Mouse (Mus musculus) lung, adult 2 months (tissue): ENCODE measurements at regions not wholly inside any gene's neighbourhood (a gene's known extent, or its start where the extent isn't known, plus 50 kb on each side); places are given as distances from the start of the nearest gene placed in this dataset.

Experiments
- CTCF ChIP-seq: fragments of 200-500 bp; IDR thresholded peaks from 2 replicates; pipeline ENCODE4 v1.5.1; 2011; ENCODE audit warnings: mild to moderate bottlenecking, low read length, control low read depth; ENCODE audit not compliant: insufficient read depth
- POLR2A ChIP-seq: fragments of 200-500 bp; IDR thresholded peaks from 2 replicates; pipeline ENCODE4 v1.6.1; 2011; ENCODE audit warnings: low read depth, mild to moderate bottlenecking, control low read depth, low read length, borderline replicate concordance; ENCODE audit errors: extremely low read depth

DNA sequence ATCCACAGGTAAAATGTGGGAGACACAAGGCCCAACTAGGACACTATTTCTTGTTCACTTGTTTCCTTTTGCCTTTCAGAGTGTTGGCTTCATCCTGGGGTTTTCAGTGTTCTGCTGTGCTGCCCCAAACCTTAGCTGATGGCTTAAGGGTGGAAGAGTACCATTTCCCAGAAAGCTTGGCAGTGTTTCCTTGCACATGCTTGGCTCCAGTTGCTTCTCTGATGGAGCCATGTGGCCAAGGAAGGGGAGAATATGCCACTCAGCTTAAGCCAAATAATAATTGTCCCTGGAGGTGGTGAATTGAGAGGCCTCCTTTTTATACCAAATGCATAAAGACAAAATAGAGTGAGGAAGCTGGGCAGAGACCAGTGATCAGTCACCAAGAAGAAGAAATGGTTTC is 464.9 kb upstream of the Lmcd1 start:
- TF ChIP-seq POLR2A (no peak), CTCF (no peak)
